Mouse (Mus musculus) cerebellum, adult 2 months (tissue): ENCODE measurements around the gene Hoxb8. TPM values are rescaled to one million over a fixed set of nuclear protein-coding genes. Genes with fewer than 3 reads are reported as not detected.

Experiments used
- DNase-seq, 2 experiments: peaks; one replicate each; pipeline ENCODE4 v3.0.0; 2021
- H3K27ac ChIP-seq: fragments of 200-500 bp; 2 replicates; pipeline ENCODE4 v1.5.1; 2012; ENCODE audit warnings: low read length, control low read depth, inconsistent platforms; ENCODE audit not compliant: insufficient read depth
- H3K27me3 ChIP-seq: fragments of 200-500 bp; 2 replicates; pipeline ENCODE4 v1.6.1; 2012; ENCODE audit warnings: inconsistent platforms, mild to moderate bottlenecking, low read length, moderate library complexity; ENCODE audit not compliant: control insufficient read depth, insufficient read depth
- H3K4me1 ChIP-seq: fragments of 200-500 bp; 2 replicates; pipeline ENCODE4 v1.6.1; 2011; ENCODE audit warnings: low read length; ENCODE audit not compliant: control insufficient read depth, insufficient read depth
- H3K4me3 ChIP-seq: fragments of 200-500 bp; replicated peaks from 2 replicates; pipeline ENCODE3; 2011; ENCODE audit warnings: mild to moderate bottlenecking, low read depth, low read length, control low read depth; ENCODE audit not compliant: insufficient read depth
- CTCF ChIP-seq: fragments of 200-500 bp; IDR thresholded peaks from 2 replicates; pipeline ENCODE4 v1.5.1; 2011; ENCODE audit warnings: low read depth, mild to moderate bottlenecking, control low read depth, low read length, moderate library complexity, borderline replicate concordance; ENCODE audit not compliant: insufficient read depth
- POLR2A ChIP-seq: fragments of 200-500 bp; IDR thresholded peaks from 2 replicates; pipeline ENCODE4 v1.6.1; 2011; ENCODE audit warnings: low read length, control low read depth, borderline replicate concordance; ENCODE audit not compliant: insufficient read depth
- WGBS: fragments of 180-500 bp; shearing (Covaris S2); methylation state at CpG from one replicate; pipeline ENCODE4 v1.1.7; 2018; 5-methylcytosine and 5-hydroxymethylcytosine counted together
- polyA plus RNA-seq: library from polyadenylated mRNA; depleted of rRNA; stranded (reverse); fragments of >200 nt; gene quantifications from 2 replicates; pipeline ENCODE4 v1.2.3, GENCODE M21; 2012

Gene Hoxb8
- polyA plus RNA-seq, 1 experiment = 0.11 TPM

DNA sequence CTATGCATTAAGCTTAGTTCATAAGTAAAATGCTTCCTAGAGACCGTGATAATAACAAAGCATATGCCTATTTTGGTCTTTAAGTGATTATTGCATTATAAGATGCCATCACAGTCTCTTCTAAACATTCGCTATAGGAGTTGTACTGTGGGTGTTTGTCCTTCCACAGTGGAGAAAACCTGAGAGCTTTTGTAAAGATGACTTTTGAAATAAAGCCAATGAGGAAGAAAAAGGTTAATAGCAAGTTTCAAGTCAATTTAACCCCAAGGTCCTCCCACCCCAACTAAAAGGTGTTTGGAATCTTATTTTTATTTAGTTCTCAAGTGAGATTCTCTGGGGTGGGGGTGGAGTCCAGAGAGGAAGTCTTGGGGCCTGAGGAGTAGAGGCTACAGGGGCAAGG lies 31.4 kb downstream of the Hoxb8 start:
- Histone ChIP-seq H3K27ac (no peak overlapping the region), H3K4me3 (no peak overlapping the region), H3K4me1 (no peaks in the 10 kb centered on the region), H3K27me3 (peaks cover 9% of the 10 kb centered on the region; the same call in 1 of the 2 replicates)
- 25% methylated on average over 2 of the region's 2 CpGs for WGBS
- TF ChIP-seq CTCF = no peak
- TF ChIP-seq POLR2A = no peak
- DNase-seq = no peak

DNA sequence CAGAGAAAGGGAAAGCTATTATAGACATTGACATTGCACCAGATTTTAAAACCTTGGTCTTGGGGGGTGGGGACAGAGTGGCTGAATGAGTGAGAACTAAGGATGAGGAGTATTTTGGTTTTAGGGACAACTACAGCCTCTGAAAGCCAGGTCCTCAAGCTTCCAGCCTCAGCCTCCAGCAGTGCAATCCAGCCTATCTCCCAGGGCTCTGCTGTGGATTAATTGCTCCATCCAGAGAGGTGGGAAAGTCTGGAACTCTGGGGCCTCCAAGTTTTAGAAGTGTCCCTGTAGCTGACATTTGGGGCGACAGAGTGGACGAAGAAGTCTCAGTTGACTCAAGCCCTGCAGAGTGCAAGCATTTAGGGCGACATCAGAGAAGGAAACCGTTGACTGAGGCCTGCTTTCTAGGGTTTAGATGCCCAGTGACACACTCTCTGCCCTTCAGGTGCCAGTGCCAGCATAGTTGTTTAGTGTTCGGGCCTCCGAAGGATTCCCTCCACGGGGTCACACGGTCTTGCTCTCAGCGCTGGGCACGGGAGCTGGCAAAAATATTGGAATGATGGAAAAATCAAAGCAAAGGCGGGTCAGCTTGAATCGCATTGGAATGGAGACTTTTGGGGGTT lies 32.2 kb downstream of the Hoxb8 start:
- no peak overlapping the region for H3K4me3 ChIP-seq
- no peak for DNase-seq
- no peak overlapping the region for H3K27ac ChIP-seq
- peaks cover 9% of the 10 kb centered on the region; the same call in 1 of the 2 replicates for H3K27me3 ChIP-seq
- no peaks in the 10 kb centered on the region for H3K4me1 ChIP-seq
- WGBS = 6% methylated on average over 12 of the region's 12 CpGs
- TF ChIP-seq POLR2A = no peak
- no peak for TF ChIP-seq CTCF

DNA sequence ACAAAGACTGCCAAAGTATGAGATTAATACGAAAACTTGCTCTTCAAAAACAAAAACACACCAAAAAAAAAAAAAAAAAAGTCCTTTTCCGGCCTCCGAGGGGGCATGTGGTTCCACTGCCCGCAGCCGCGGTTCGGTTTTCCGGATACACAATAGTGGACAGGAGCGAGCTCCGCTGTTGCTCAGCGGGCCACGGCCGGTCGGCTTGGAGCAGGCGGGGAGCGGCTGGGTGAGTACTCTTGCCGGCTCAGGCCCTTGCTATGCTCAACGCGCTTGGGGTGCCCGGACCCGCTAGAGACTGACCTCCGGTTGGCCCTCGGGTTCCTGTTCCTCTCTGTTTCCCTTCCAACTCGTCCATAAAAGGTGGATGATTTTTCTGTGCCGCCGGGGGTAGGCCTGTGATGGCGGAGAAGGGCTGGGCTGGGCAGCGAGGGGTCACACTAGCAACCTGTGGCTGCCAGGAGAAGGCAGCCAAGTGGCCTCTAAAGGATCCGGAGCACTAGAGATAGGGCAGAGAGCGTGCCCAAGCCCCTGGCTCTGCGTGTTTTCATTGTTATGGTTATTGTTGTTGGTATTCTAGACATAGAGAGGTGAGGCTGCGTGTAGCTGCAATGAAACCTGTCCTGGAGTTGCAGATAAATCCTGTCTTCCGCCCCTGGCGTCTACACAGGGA lies 33.1 kb downstream of the Hoxb8 start:
- 2% methylated on average over 34 of the region's 34 CpGs for WGBS
- no peak for TF ChIP-seq CTCF
- no peak for TF ChIP-seq POLR2A
- Histone ChIP-seq H3K27ac (no peak overlapping the region), H3K27me3 (peaks cover 11% of the 10 kb centered on the region; the same call in 1 of the 2 replicates), H3K4me3 (no peak overlapping the region), H3K4me1 (no peaks in the 10 kb centered on the region)
- DNase-seq = no peak

DNA sequence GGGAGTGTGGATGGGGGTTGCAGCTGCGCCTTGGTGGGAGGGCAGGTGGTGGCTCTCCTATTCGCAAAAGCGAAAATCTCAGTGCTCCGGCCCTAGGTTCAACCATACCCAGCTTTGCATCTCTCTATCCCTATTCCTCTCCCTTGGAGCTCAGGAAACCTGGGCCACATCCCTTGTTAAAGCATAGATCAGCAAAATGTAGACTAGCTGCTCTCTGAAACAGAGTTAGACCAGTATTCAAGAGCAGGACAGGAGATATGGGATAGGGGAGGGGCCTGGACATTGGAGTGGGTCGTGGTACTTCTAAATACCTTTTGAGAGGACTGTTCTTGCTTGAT lies 33.6 kb downstream of the Hoxb8 start:
- H3K27me3 ChIP-seq = peaks cover 13% of the 10 kb centered on the region; the same call in 1 of the 2 replicates
- H3K27ac ChIP-seq = no peak overlapping the region
- no peaks in the 10 kb centered on the region for H3K4me1 ChIP-seq
- H3K4me3 ChIP-seq = no peak overlapping the region
- no peak for DNase-seq
- WGBS = 4% methylated on average over 5 of the region's 5 CpGs
- no peak for TF ChIP-seq POLR2A
- no peak for TF ChIP-seq CTCF

DNA sequence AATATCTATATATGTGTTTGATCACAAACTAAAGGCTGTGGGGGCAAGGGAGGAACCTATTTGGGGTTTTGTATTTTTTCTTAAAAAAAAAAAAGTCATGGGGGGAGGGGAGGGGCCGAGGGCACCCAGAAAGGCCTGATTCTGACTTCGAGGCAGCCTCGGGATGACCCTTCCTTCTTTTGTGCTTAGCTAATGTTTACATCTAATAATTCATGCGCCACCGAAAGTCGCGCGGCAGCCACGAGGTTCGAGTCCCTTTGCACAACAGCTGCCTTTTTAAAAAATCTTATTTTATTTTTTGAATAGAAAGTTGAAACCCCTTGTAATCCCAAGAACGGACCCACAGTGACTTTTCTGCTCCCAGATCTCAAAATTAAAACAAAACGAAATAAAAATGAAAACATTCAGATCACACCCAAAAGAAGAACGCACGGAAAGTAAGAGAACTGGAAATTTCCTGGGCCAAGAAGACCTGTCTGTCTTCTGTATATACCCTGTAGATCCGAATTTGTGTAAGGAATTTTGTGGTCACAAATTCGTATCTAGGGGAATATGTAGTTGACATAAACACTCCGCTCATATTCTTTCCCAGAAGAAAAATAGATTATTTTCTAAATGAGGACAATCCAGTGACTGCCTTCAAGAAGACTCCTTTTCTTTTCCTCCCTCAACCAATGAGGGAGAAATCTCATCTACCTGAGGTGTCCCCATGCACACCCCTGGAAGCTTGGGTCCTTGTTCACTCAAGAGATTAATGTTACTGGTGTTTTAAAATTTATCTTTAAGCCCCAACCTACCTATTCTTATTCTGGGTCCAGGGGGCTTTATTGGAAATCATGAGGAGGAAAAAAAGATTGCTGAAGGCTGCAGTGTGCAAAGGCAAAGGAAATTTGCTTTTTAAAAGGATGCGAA lies 35.2 kb downstream of the Hoxb8 start:
- 6% methylated on average over 18 of the region's 18 CpGs for WGBS
- Histone ChIP-seq H3K27ac (no peak overlapping the region), H3K27me3 (peaks cover 15% of the 10 kb centered on the region; the same call in 1 of the 2 replicates)

DNA sequence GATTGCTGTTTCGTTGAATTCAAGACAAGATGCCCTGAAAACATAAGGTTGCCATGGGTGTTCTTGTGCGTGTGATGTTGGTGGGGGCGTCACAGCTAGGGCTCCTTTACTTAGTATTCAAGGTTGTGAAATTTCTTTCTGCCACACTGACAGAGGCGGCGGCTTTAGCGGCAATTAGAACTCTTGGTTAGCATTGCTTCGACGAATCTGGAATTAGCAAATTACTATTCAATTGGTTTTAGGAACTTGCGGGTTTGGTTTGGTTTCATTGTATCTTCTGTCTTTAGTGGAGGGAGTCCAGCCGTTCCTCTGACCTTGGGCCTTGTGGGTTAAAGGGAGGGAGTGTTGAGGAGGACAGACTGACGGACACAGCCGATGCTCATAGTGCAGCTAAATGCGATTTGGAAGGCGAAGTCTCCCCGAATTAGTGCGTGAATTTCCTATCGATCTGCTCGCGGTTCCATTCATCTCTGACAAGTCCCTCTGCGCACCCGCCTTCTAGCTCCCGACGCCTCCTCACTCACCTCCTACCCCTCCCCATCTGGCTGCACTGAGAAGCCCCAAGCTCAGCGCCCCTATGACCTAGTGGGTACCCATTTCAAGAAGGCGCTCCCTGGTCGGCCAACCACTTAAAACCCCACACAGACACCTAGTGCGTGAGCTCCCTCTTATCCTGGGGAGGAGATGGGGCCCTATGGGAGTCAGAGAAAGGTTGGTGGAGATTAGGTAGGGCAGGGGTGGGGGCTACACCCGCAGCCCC lies 36.1 kb downstream of the Hoxb8 start, which contains the start of gene Hoxb4:
Gene Hoxb4, plus strand, starts transcription at position 660 of the 760 bp plus-strand sequence.
- TF ChIP-seq POLR2A (no peak), CTCF (no peak)
- Histone ChIP-seq H3K27ac (no peak within 1 kb of the TSS), H3K4me1 (no peaks in the 10 kb centered on the region), H3K27me3 (peaks cover 13% of the 10 kb centered on the region; the same call in 1 of the 2 replicates), H3K4me3 (no peak within 1 kb of the TSS)
- WGBS = 3% methylated on average over 28 of the region's 28 CpGs
- no peak for DNase-seq

More for the DNA sequence above, 35.2 kb downstream of the Hoxb8 start:
- DNase-seq = no peak
- TF ChIP-seq CTCF (no peak), POLR2A (no peak)
- no peaks in the 10 kb centered on the region for H3K4me1 ChIP-seq
- H3K4me3 ChIP-seq = no peak overlapping the region
